Mouse (Mus musculus): ENCODE measurements around the gene Pak1ip1.

- no peak for TF ChIP-seq CTCF (IDR thresholded peaks at IDR 0.05)
- TF ChIP-seq EP300 (IDR thresholded peaks at IDR 0.05) = peak; percentile 26; the same call in 1 of the 2 replicates
These were observed 29.6 kb upstream of the Pak1ip1 start for GRCm38 (mm10) chr13:40971261-40971660.

Measured in lung, postnatal 0 days (tissue).